Mouse (Mus musculus) lung, embryonic 14.5 days (tissue): ENCODE results near the gene Sirt2. TPM values are rescaled to one million over a fixed set of nuclear protein-coding genes. Genes with fewer than 3 reads are reported as not detected.

ENCODE experiments used
- ATAC-seq: fragments of 200-750 bp; cut with Nextera tagmentation; 2 replicates; pipeline ENCODE4 v1.8.0; 2017; ENCODE audit warnings: mild to moderate bottlenecking, moderate TSS enrichment, moderate library complexity; ENCODE audit not compliant: insufficient read depth
- DNase-seq: peaks from one replicate; pipeline ENCODE4 v3.0.0-alpha.2; 2015
- H3K27ac ChIP-seq: fragments of 300-500 bp; sonication (generic); 2 replicates; pipeline ENCODE4 v1.5.1; 2014; ENCODE audit warnings: low read depth, mild to moderate bottlenecking, moderate library complexity
- H3K27me3 ChIP-seq: fragments of 300-500 bp; sonication (generic); 2 replicates; pipeline ENCODE4 v1.6.1; 2014; ENCODE audit warnings: low read length, control low read depth; ENCODE audit not compliant: insufficient read depth
- H3K36me3 ChIP-seq: fragments of 300-500 bp; sonication (generic); 2 replicates; pipeline ENCODE4 v1.6.1; 2014; ENCODE audit warnings: control low read depth; ENCODE audit not compliant: insufficient read depth
- H3K4me1 ChIP-seq: fragments of 300-500 bp; sonication (generic); 2 replicates; pipeline ENCODE4 v1.6.1; 2014; ENCODE audit warnings: antibody characterized with exemption, control low read depth; ENCODE audit not compliant: insufficient read depth
- H3K4me2 ChIP-seq: fragments of 300-500 bp; sonication (generic); 2 replicates; pipeline ENCODE4 v1.6.1; 2014; ENCODE audit warnings: mild to moderate bottlenecking
- H3K4me3 ChIP-seq: fragments of 300-500 bp; sonication (generic); 2 replicates; pipeline ENCODE4 v1.5.1; 2014; ENCODE audit warnings: low read depth, low read length
- H3K9ac ChIP-seq: fragments of 300-500 bp; sonication (generic); 2 replicates; pipeline ENCODE4 v1.6.1; 2014
- H3K9me3 ChIP-seq: fragments of 300-500 bp; sonication (generic); 2 replicates; pipeline ENCODE4 v1.6.1; 2016; ENCODE audit warnings: low read depth, low read length, control low read depth
- CTCF ChIP-seq: IDR thresholded peaks from 2 replicates; pipeline ENCODE4 v1.5.1; 2016; ENCODE audit warnings: antibody characterized with exemption, low read depth
- WGBS: fragments of 180-500 bp; shearing (Covaris S2); extraction: QIAGEN DNeasy Blood & Tissue Kit; methylation state at CpG from one replicate; pipeline ENCODE4 v1.1.7; 2014; 5-methylcytosine and 5-hydroxymethylcytosine counted together
- polyA plus RNA-seq: library from polyadenylated mRNA; unstranded; fragments of >200 nt; fragmentation: Nextera tagmentation; extraction: Ambion mirVana; gene quantifications from 2 replicates; pipeline ENCODE4 v1.2.1, GENCODE M21; 2014

Gene Sirt2
- polyA plus RNA-seq, 1 experiment from 2014 or later: 54.0 TPM

- no peak for TF ChIP-seq CTCF
- H3K9me3 ChIP-seq: no peaks in the 10 kb centered on the region
- H3K9ac ChIP-seq: peak overlapping the region; percentile 67
- H3K4me2 ChIP-seq: peak overlapping the region; percentile 68
- peak overlapping the region; percentile 64 for H3K4me3 ChIP-seq
- H3K27me3 ChIP-seq: no peaks in the 10 kb centered on the region
- no peak overlapping the region for H3K27ac ChIP-seq
- DNase-seq (peak; percentile 24), ATAC-seq (peak; percentile 15; the same call in 1 of the 2 replicates)
- 0 out of 2 replicates have a peak, but pooled peaks cover 8% of the 10 kb centered on the region for H3K36me3 ChIP-seq
- 6% methylated on average over 14 of the region's 14 CpGs for WGBS
- peaks cover 11% of the 10 kb centered on the region; the same call in 1 of the 2 replicates for H3K4me1 ChIP-seq
Measured at GRCm38 (mm10) chr7:28766910-28767309, 375 bp downstream of the Sirt2 start.

- TF ChIP-seq CTCF: no peak
- H3K36me3 ChIP-seq: 0 out of 2 replicates have a peak, but pooled peaks cover 2% of the 10 kb centered on the region
- peak within 1 kb of the TSS; percentile 72 for H3K4me2 ChIP-seq
- ATAC-seq: no peak
- H3K4me3 ChIP-seq: peak within 1 kb of the TSS; percentile 64
- peak within 1 kb of the TSS; percentile 67 for H3K9ac ChIP-seq
- H3K4me1 ChIP-seq: peaks cover 11% of the 10 kb centered on the region; the same call in 1 of the 2 replicates
- WGBS: 57% methylated on average over 7 of the region's 7 CpGs
- no peaks in the 10 kb centered on the region for H3K9me3 ChIP-seq
- no peak for DNase-seq
- no peak within 1 kb of the TSS for H3K27ac ChIP-seq
- no peaks in the 10 kb centered on the region for H3K27me3 ChIP-seq
Measured at GRCm38 (mm10) chr7:28767462-28767965, 979 bp downstream of the Sirt2 start, which contains the start of gene Nfkbib. Nfkbib (minus strand) TSS chr7:28767512.

GRCm38 (mm10) chr7:28769414-28769958 lies 3.0 kb downstream of the Sirt2 start:
- no peak overlapping the region for H3K9ac ChIP-seq
- no peak overlapping the region for H3K4me3 ChIP-seq
- ATAC-seq (no peak), DNase-seq (no peak)
- H3K4me2 ChIP-seq: no peak overlapping the region
- 0 out of 2 replicates have a peak, but pooled peaks cover 8% of the 10 kb centered on the region for H3K36me3 ChIP-seq
- no peaks in the 10 kb centered on the region for H3K9me3 ChIP-seq
- peaks cover 11% of the 10 kb centered on the region; the same call in 1 of the 2 replicates for H3K4me1 ChIP-seq
- WGBS: 90% methylated on average over 9 of the region's 9 CpGs
- no peaks in the 10 kb centered on the region for H3K27me3 ChIP-seq
- no peak overlapping the region for H3K27ac ChIP-seq
- no peak for TF ChIP-seq CTCF

- Histone ChIP-seq H3K4me1 (peaks cover 11% of the 10 kb centered on the region; the same call in 1 of the 2 replicates), H3K27ac (no peak overlapping the region), H3K4me3 (no peak overlapping the region), H3K4me2 (no peak overlapping the region), H3K9ac (no peak overlapping the region), H3K27me3 (no peaks in the 10 kb centered on the region), H3K36me3 (0 out of 2 replicates have a peak, but pooled peaks cover 8% of the 10 kb centered on the region), H3K9me3 (no peaks in the 10 kb centered on the region)
- 76% methylated on average over 3 of the region's 3 CpGs for WGBS
- TF ChIP-seq CTCF: no peak
- DNase-seq: no peak
- ATAC-seq: no peak
Measured at GRCm38 (mm10) chr7:28770309-28770708, 3.8 kb downstream of the Sirt2 start.

- no peak for ATAC-seq
- WGBS: 82% methylated on average over 11 of the region's 11 CpGs
- no peaks in the 10 kb centered on the region for H3K27me3 ChIP-seq
- H3K27ac ChIP-seq: no peak overlapping the region
- no peaks in the 10 kb centered on the region for H3K9me3 ChIP-seq
- no peak overlapping the region for H3K4me3 ChIP-seq
- no peak overlapping the region for H3K9ac ChIP-seq
- H3K4me2 ChIP-seq: no peak overlapping the region
- H3K4me1 ChIP-seq: peaks cover 6% of the 10 kb centered on the region; the same call in 1 of the 2 replicates
- DNase-seq: no peak
- H3K36me3 ChIP-seq: peaks cover 8% of the 10 kb centered on the region; the same call in 1 of the 2 replicates
- no peak for TF ChIP-seq CTCF
Measured at GRCm38 (mm10) chr7:28771867-28772266, 5.3 kb downstream of the Sirt2 start.

- H3K27me3 ChIP-seq: no peaks in the 10 kb centered on the region
- no peak for DNase-seq
- TF ChIP-seq CTCF: no peak
- no peak overlapping the region for H3K4me2 ChIP-seq
- H3K4me3 ChIP-seq: no peak overlapping the region
- H3K9me3 ChIP-seq: no peaks in the 10 kb centered on the region
- 57% methylated on average over 3 of the region's 3 CpGs for WGBS
- no peak overlapping the region for H3K27ac ChIP-seq
- no peak for ATAC-seq
- peaks cover 8% of the 10 kb centered on the region; the same call in 1 of the 2 replicates for H3K36me3 ChIP-seq
- H3K9ac ChIP-seq: no peak overlapping the region
- H3K4me1 ChIP-seq: no peaks in the 10 kb centered on the region
Measured at GRCm38 (mm10) chr7:28773163-28773562, 6.6 kb downstream of the Sirt2 start.

GRCm38 (mm10) chr7:28774164-28774563 lies 7.6 kb downstream of the Sirt2 start:
- Histone ChIP-seq H3K4me2 (no peak overlapping the region), H3K9me3 (no peaks in the 10 kb centered on the region), H3K4me1 (no peaks in the 10 kb centered on the region), H3K9ac (no peak overlapping the region), H3K27ac (no peak overlapping the region), H3K4me3 (no peak overlapping the region), H3K27me3 (no peaks in the 10 kb centered on the region), H3K36me3 (peaks cover 11% of the 10 kb centered on the region; the same call in 1 of the 2 replicates)
- 78% methylated on average over 12 of the region's 12 CpGs for WGBS
- DNase-seq (no peak), ATAC-seq (no peak)
- no peak for TF ChIP-seq CTCF
